Mouse (Mus musculus): ENCODE data around the gene Cldn19. TPM values are rescaled to one million over a fixed set of nuclear protein-coding genes. Genes with fewer than 3 reads are reported as not detected.

The Cldn19 gene
- polyA plus RNA-seq, 1 experiment: 83.6 TPM

- TF ChIP-seq POLR2A (IDR thresholded peaks at IDR 0.05; ENCODE audit: low read depth, low read length) (no peak), CTCF (conservative IDR thresholded peaks at IDR 0.05; ENCODE audit: insufficient read depth, insufficient read length, low read depth, low read length) (no peak)
- no peaks in the 10 kb centered on the region for H3K36me3 ChIP-seq (ENCODE audit: control insufficient read depth, insufficient read depth, low read length)
- H3K4me3 ChIP-seq (ENCODE audit: insufficient read depth, low read depth, low read length): no peak overlapping the region
- H3K27me3 ChIP-seq (replicated peaks; ENCODE audit: control insufficient read depth, insufficient read depth, low read length): no peaks in the 10 kb centered on the region
- 0 out of 2 replicates have a peak, but pooled peaks cover 3% of the 10 kb centered on the region for H3K4me1 ChIP-seq (ENCODE audit: control insufficient read depth, insufficient read depth, low read length)
- no peak overlapping the region for H3K27ac ChIP-seq (ENCODE audit: insufficient read depth, low read depth, low read length)
- 61% methylated on average over 11 of the region's 11 CpGs for WGBS
- peak; percentile 41 for DNase-seq
These were observed 6.7 kb upstream of the Cldn19 start for GRCm38 (mm10) chr4:119248407-119248965.

GRCm38 (mm10) chr4:119252025-119252808 is 3.0 kb upstream of the Cldn19 start:
- no peaks in the 10 kb centered on the region for H3K27me3 ChIP-seq (replicated peaks; ENCODE audit: control insufficient read depth, insufficient read depth, low read length)
- 42% methylated on average over 7 of the region's 7 CpGs for WGBS
- TF ChIP-seq CTCF (conservative IDR thresholded peaks at IDR 0.05; ENCODE audit: insufficient read depth, insufficient read length, low read depth, low read length): no peak
- TF ChIP-seq POLR2A (IDR thresholded peaks at IDR 0.05; ENCODE audit: low read depth, low read length): no peak
- H3K27ac ChIP-seq (ENCODE audit: insufficient read depth, low read depth, low read length): peak overlapping the region; percentile 61
- peak; percentile 37 for DNase-seq
- no peaks in the 10 kb centered on the region for H3K4me1 ChIP-seq (ENCODE audit: control insufficient read depth, insufficient read depth, low read length)
- H3K4me3 ChIP-seq (ENCODE audit: insufficient read depth, low read depth, low read length): no peak overlapping the region
- no peaks in the 10 kb centered on the region for H3K36me3 ChIP-seq (ENCODE audit: control insufficient read depth, insufficient read depth, low read length)

GRCm38 (mm10) chr4:119254012-119254618 is 1.1 kb upstream of the Cldn19 start:
- no peaks in the 10 kb centered on the region for H3K36me3 ChIP-seq (ENCODE audit: control insufficient read depth, insufficient read depth, low read length)
- WGBS: 47% methylated on average over 9 of the region's 9 CpGs
- peak; percentile 73 for DNase-seq
- H3K4me3 ChIP-seq (ENCODE audit: insufficient read depth, low read depth, low read length): no peak overlapping the region
- H3K27ac ChIP-seq (ENCODE audit: insufficient read depth, low read depth, low read length): peak overlapping the region; percentile 85
- no peaks in the 10 kb centered on the region for H3K4me1 ChIP-seq (ENCODE audit: control insufficient read depth, insufficient read depth, low read length)
- TF ChIP-seq POLR2A (IDR thresholded peaks at IDR 0.05; ENCODE audit: low read depth, low read length): no peak
- TF ChIP-seq CTCF (conservative IDR thresholded peaks at IDR 0.05; ENCODE audit: insufficient read depth, insufficient read length, low read depth, low read length): no peak
- no peaks in the 10 kb centered on the region for H3K27me3 ChIP-seq (replicated peaks; ENCODE audit: control insufficient read depth, insufficient read depth, low read length)

- H3K27ac ChIP-seq (ENCODE audit: insufficient read depth, low read depth, low read length): 0 out of 2 replicates have a peak overlapping the region, but pooled peaks have one; percentile 24
- TF ChIP-seq CTCF (conservative IDR thresholded peaks at IDR 0.05; ENCODE audit: insufficient read depth, insufficient read length, low read depth, low read length) (no peak), POLR2A (IDR thresholded peaks at IDR 0.05; ENCODE audit: low read depth, low read length) (no peak)
- peaks cover 4% of the 10 kb centered on the region; the same call in 1 of the 2 replicates for H3K4me1 ChIP-seq (ENCODE audit: control insufficient read depth, insufficient read depth, low read length)
- H3K27me3 ChIP-seq (replicated peaks; ENCODE audit: control insufficient read depth, insufficient read depth, low read length): no peaks in the 10 kb centered on the region
- 53% methylated on average over 6 of the region's 6 CpGs for WGBS
- DNase-seq: peak; percentile 76
- no peaks in the 10 kb centered on the region for H3K36me3 ChIP-seq (ENCODE audit: control insufficient read depth, insufficient read depth, low read length)
- peak overlapping the region; percentile 55 for H3K4me3 ChIP-seq (ENCODE audit: insufficient read depth, low read depth, low read length)
These were observed 1.9 kb downstream of the Cldn19 start for GRCm38 (mm10) chr4:119257083-119257482.

GRCm38 (mm10) chr4:119259344-119260254 is 4.4 kb downstream of the Cldn19 start:
- Histone ChIP-seq H3K4me3 (ENCODE audit: insufficient read depth, low read depth, low read length) (no peak overlapping the region), H3K4me1 (ENCODE audit: control insufficient read depth, insufficient read depth, low read length) (peaks cover 4% of the 10 kb centered on the region; the same call in 1 of the 2 replicates), H3K36me3 (ENCODE audit: control insufficient read depth, insufficient read depth, low read length) (no peaks in the 10 kb centered on the region), H3K27me3 (replicated peaks; ENCODE audit: control insufficient read depth, insufficient read depth, low read length) (no peaks in the 10 kb centered on the region), H3K27ac (ENCODE audit: insufficient read depth, low read depth, low read length) (no peak overlapping the region)
- no peak for DNase-seq
- WGBS: 87% methylated on average over 15 of the region's 15 CpGs
- TF ChIP-seq CTCF (conservative IDR thresholded peaks at IDR 0.05; ENCODE audit: insufficient read depth, insufficient read length, low read depth, low read length) (no peak), POLR2A (IDR thresholded peaks at IDR 0.05; ENCODE audit: low read depth, low read length) (no peak)

GRCm38 (mm10) chr4:119261087-119261713 is 6.0 kb downstream of the Cldn19 start:
- Histone ChIP-seq H3K27ac (ENCODE audit: insufficient read depth, low read depth, low read length) (no peak overlapping the region), H3K27me3 (replicated peaks; ENCODE audit: control insufficient read depth, insufficient read depth, low read length) (no peaks in the 10 kb centered on the region), H3K36me3 (ENCODE audit: control insufficient read depth, insufficient read depth, low read length) (no peaks in the 10 kb centered on the region), H3K4me1 (ENCODE audit: control insufficient read depth, insufficient read depth, low read length) (peaks cover 4% of the 10 kb centered on the region; the same call in 1 of the 2 replicates), H3K4me3 (ENCODE audit: insufficient read depth, low read depth, low read length) (no peak overlapping the region)
- no peak for TF ChIP-seq POLR2A (IDR thresholded peaks at IDR 0.05; ENCODE audit: low read depth, low read length)
- no peak for TF ChIP-seq CTCF (conservative IDR thresholded peaks at IDR 0.05; ENCODE audit: insufficient read depth, insufficient read length, low read depth, low read length)
- DNase-seq: no peak
- 37% methylated on average over 7 of the region's 7 CpGs for WGBS

All from kidney, adult 2 months (tissue).